Mouse (Mus musculus) MEL-GATA-1-ER (cell line): Measurements from ENCODE around the gene Islr2.

Experiments
- DNase-seq: peaks from one replicate; pipeline ENCODE4 v3.0.0-alpha.2; 2012; ENCODE audit warnings: low read depth; ENCODE audit errors: extremely low read depth

Gene Islr2

GRCm38 (mm10) chr9:58220218-58220903 is 16.2 kb upstream of the Islr2 start:
- DNase-seq, result no peak

- no peak for DNase-seq
Observed at GRCm38 (mm10) chr9:58218539-58218938, 14.4 kb upstream of the Islr2 start.

GRCm38 (mm10) chr9:58216402-58216801 is 12.3 kb upstream of the Islr2 start:
- DNase-seq, result no peak

GRCm38 (mm10) chr9:58214519-58215180 is 10.5 kb upstream of the Islr2 start:
- DNase-seq, result no peak

- peak; percentile 68 for DNase-seq
Observed at GRCm38 (mm10) chr9:58213865-58214264, 9.7 kb upstream of the Islr2 start.

- no peak for DNase-seq
Observed at GRCm38 (mm10) chr9:58213377-58213776, 9.3 kb upstream of the Islr2 start.

- no peak for DNase-seq
Observed at GRCm38 (mm10) chr9:58210304-58210627, 6.1 kb upstream of the Islr2 start.

- no peak for DNase-seq
Observed at GRCm38 (mm10) chr9:58209462-58210303, 5.6 kb upstream of the Islr2 start.

- DNase-seq, result no peak
Observed at GRCm38 (mm10) chr9:58206013-58206412, 1.9 kb upstream of the Islr2 start.

GRCm38 (mm10) chr9:58204448-58205000 is 405 bp upstream of the Islr2 start:
- DNase-seq, result peak; percentile 54

GRCm38 (mm10) chr9:58202676-58203453 is 1.3 kb downstream of the Islr2 start:
- DNase-seq, result no peak

- DNase-seq, result no peak
Observed at GRCm38 (mm10) chr9:58201861-58202549, 2.1 kb downstream of the Islr2 start.

- no peak for DNase-seq
Observed at GRCm38 (mm10) chr9:58201091-58201842, 2.9 kb downstream of the Islr2 start.

- no peak for DNase-seq
Observed at GRCm38 (mm10) chr9:58200270-58201090, 3.6 kb downstream of the Islr2 start.

GRCm38 (mm10) chr9:58199381-58200269 is 4.5 kb downstream of the Islr2 start:
- no peak for DNase-seq

- no peak for DNase-seq
Observed at GRCm38 (mm10) chr9:58198801-58199371, 5.2 kb downstream of the Islr2 start.
